Mouse (Mus musculus) myocyte (in vitro differentiated cells): ENCODE results near the gene Ccdc175.

Source experiments
- CEBPB ChIP-seq: IDR thresholded peaks from 2 replicates; pipeline ENCODE4 v1.6.1; 2011; ENCODE audit warnings: mild to moderate bottlenecking, moderate library complexity; ENCODE audit not compliant: poor library complexity, insufficient read depth, severe bottlenecking
- E2F4 ChIP-seq: IDR thresholded peaks from one replicate; pipeline ENCODE4 v1.6.1; 2011; ENCODE audit warnings: mild to moderate bottlenecking, control low read depth, moderate library complexity; ENCODE audit not compliant: insufficient read depth
- MAX ChIP-seq: IDR thresholded peaks from one replicate; pipeline ENCODE4 v1.6.1; 2011; ENCODE audit warnings: low read depth, mild to moderate bottlenecking, control low read depth
- MYOD1 ChIP-seq, 3 experiments: IDR thresholded peaks; one replicate each; pipeline ENCODE4 v1.6.1; 2011; ENCODE audit warnings: control low read depth in 2 of 3, low read depth in 2 of 3, mild to moderate bottlenecking in 2 of 3, moderate library complexity in 1 of 3; ENCODE audit not compliant: insufficient read length in 2 of 3, control insufficient read depth in 1 of 3
- MYOG ChIP-seq, 3 experiments: IDR thresholded peaks; one replicate each; pipeline ENCODE4 v1.6.1; 2011; ENCODE audit warnings: control low read depth in 2 of 3, low read depth in 2 of 3, mild to moderate bottlenecking in 2 of 3; ENCODE audit not compliant: insufficient read length in 2 of 3, control insufficient read depth in 1 of 3, insufficient read depth in 1 of 3
- POLR2A ChIP-seq: IDR thresholded peaks from one replicate; pipeline ENCODE4 v1.6.1; 2011; ENCODE audit warnings: low read depth, mild to moderate bottlenecking, control low read depth, moderate library complexity; ENCODE audit not compliant: insufficient read length
- POLR2AphosphoS2 ChIP-seq: IDR thresholded peaks from one replicate; pipeline ENCODE4 v1.6.1; 2011; ENCODE audit warnings: low read depth, control low read depth; ENCODE audit not compliant: insufficient read length
- REST ChIP-seq: IDR thresholded peaks from one replicate; pipeline ENCODE4 v1.6.1; 2011; ENCODE audit warnings: mild to moderate bottlenecking, control low read depth, moderate library complexity; ENCODE audit not compliant: insufficient read depth, insufficient read length
- SRF ChIP-seq: IDR thresholded peaks from one replicate; pipeline ENCODE4 v1.6.1; 2011; ENCODE audit warnings: low read depth; ENCODE audit not compliant: control insufficient read depth, insufficient read length
- TCF12 ChIP-seq: IDR thresholded peaks from one replicate; pipeline ENCODE4 v1.6.1; 2011; ENCODE audit warnings: mild to moderate bottlenecking, control low read depth; ENCODE audit not compliant: poor library complexity, insufficient read depth, severe bottlenecking
- TCF3 ChIP-seq: IDR thresholded peaks from one replicate; pipeline ENCODE4 v1.6.1; 2011; ENCODE audit warnings: low read depth, control low read depth; ENCODE audit not compliant: insufficient read length
- USF1 ChIP-seq: IDR thresholded peaks from one replicate; pipeline ENCODE4 v1.6.1; 2011; ENCODE audit warnings: low read depth, mild to moderate bottlenecking, control low read depth, moderate library complexity

- TF ChIP-seq POLR2AphosphoS2 (no peak), POLR2A (no peak), USF1 (no peak), MYOG (IDR thresholded peaks at IDR 0.05; ENCODE audit: control insufficient read depth in 1 of 3, insufficient read depth in 1 of 3, insufficient read length in 2 of 3, low read depth in 2 of 3) (no peak), TCF12 (no peak), MAX (no peak), TCF3 (no peak), SRF (no peak), MYOD1 (IDR thresholded peaks at IDR 0.05; ENCODE audit: control insufficient read depth in 1 of 3, insufficient read length in 2 of 3, low read depth in 2 of 3) (no peak), E2F4 (no peak), CEBPB (no peak), REST (no peak)
Measured at GRCm38 (mm10) chr12:72052571-72052970, 132.3 kb downstream of the Ccdc175 start.
